Mouse (Mus musculus) central nervous system, embryonic 11.5 days (tissue): Measurements from ENCODE around the gene Akr7a5. TPM values are rescaled to one million over a fixed set of nuclear protein-coding genes. Genes with fewer than 3 reads are reported as not detected.

Experiments used
- polyA plus RNA-seq: library from polyadenylated mRNA; depleted of rRNA; stranded (reverse); fragments of >200 nt; gene quantifications from 2 replicates; pipeline ENCODE4 v1.2.3, GENCODE M21; 2012; rRNA removed

Akr7a5 gene
- 18.8 and 27.2 TPM in 2 replicates for polyA plus RNA-seq

DNA sequence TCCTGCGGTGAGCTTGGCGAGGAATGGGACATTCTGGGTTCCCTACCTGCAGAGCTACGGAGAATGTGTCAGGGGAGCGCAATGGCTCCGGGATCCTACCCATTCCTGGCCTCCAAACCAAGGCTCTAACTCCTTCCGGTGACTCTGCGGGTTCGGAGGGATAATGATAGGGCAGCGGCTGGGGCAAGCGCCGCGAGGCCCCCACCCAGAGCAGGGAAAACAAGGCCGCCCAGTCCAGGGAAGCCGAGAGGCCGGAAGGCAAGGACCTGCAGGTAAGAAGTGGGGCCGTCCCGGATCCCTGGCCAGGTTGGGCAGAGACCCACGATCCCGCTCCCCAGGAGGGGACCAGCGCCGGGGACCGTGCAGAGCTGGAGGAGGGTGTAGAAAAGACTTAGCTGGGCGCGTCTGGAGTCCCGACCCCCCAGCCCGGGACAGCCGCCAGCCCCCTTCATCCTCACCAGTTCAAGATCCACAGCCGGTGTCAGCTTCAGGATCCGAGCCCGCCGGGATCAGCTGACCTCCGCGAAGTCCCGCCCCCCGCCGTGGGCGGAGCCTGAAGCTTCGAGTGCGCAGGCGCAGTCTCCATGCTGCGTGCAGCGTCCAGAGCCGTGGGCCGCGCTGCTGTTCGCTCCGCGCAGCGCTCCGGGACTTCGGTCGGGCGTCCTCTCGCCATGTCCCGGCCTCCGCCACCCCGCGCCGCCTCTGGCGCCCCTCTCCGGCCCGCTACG, at the start of gene Akr7a5, which contains the start of gene Pqlc2:
Gene Akr7a5, plus strand, starts transcription at position 574 of the 728 bp plus-strand sequence.
Gene Pqlc2, minus strand, starts transcription at position 538 of the 728 bp plus-strand sequence.

DNA sequence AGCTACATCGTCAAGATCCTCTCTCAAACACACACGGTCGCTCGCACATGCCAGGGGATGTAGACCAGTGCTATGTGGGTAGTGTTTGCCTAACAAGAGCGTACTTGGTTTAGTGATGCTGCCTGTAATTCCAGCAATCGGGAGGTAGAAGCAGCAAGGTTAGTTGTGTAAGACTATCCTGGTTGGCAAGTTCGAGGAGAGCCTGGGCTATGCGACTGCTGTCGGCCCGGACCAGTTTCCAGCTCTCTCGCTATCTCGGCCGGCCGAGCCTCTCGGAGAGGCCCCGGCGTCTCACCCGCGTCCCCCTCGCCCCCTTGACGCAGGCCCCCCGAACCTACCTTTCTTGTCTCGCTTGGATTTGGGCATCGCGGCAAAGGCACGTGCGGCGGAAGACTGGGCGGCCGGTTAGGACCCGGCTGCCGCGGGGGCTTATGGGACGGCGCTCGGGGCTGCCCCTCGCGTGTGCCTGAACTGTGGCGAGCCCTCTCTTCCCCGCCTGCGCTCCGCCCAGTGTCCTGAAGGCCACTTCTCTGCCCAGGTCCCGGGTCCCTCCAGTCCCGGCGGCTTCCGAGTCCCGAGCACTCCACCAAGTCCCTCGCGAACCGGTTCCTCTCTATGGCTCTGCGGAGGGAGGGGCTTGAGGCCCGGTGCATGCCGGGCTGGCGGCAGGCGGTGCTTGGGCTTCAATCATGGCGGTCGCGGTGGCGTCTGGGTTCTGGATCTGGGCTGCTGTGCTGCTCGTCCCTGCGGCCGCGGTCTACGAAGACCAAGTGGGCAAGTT, 41.6 kb downstream of the Akr7a5 start, which contains the start of the genes Mrto4, Emc1 and Ubr4:
Gene Mrto4, minus strand, starts transcription at position 646 of the 781 bp plus-strand sequence.
Gene Emc1, plus strand, starts transcription at position 657 of the 781 bp plus-strand sequence.
Gene Ubr4, plus strand, starts transcription at position 679 of the 781 bp plus-strand sequence.

Other genes with a start within 250 kb of the Akr7a5 start
- gene Htr6, start 235.2 kb upstream of the Akr7a5 start, polyA plus RNA-seq, result 0.11 and 0.61 TPM in 2 replicates
- gene Nbl1, start 217.8 kb upstream of the Akr7a5 start, polyA plus RNA-seq, result 15.3 and 33.4 TPM in 2 replicates
- 176 and 245 TPM in 2 replicates for gene Minos1, start 179.6 kb upstream of the Akr7a5 start, polyA plus RNA-seq
- gene Capzb, start 117.8 kb upstream of the Akr7a5 start, polyA plus RNA-seq, result 212 and 214 TPM in 2 replicates
- 12.0 and 15.8 TPM in 2 replicates for gene Pqlc2, start within 50 bp of the Akr7a5 start, polyA plus RNA-seq
- gene Mrto4, start 41.8 kb downstream of the Akr7a5 start, polyA plus RNA-seq, result 93.8 and 136 TPM in 2 replicates
- gene Emc1, start 41.8 kb downstream of the Akr7a5 start, polyA plus RNA-seq, result 34.1 and 44.6 TPM in 2 replicates
- 85.8 and 137 TPM in 2 replicates for gene Ubr4, start 41.9 kb downstream of the Akr7a5 start, polyA plus RNA-seq
- 7.5 and 8.6 TPM in 2 replicates for gene Iffo2, start 219.8 kb downstream of the Akr7a5 start, polyA plus RNA-seq